Mouse (Mus musculus): ENCODE measurements around the gene Dscaml1. TPM values are rescaled to one million over a fixed set of nuclear protein-coding genes. Genes with fewer than 3 reads are reported as not detected.
A peak's percentile ranks its signal among the peaks of the same experiment; 100 is the strongest.

The Dscaml1 gene
- polyA plus RNA-seq, 1 experiment: 11.3 TPM

DNA sequence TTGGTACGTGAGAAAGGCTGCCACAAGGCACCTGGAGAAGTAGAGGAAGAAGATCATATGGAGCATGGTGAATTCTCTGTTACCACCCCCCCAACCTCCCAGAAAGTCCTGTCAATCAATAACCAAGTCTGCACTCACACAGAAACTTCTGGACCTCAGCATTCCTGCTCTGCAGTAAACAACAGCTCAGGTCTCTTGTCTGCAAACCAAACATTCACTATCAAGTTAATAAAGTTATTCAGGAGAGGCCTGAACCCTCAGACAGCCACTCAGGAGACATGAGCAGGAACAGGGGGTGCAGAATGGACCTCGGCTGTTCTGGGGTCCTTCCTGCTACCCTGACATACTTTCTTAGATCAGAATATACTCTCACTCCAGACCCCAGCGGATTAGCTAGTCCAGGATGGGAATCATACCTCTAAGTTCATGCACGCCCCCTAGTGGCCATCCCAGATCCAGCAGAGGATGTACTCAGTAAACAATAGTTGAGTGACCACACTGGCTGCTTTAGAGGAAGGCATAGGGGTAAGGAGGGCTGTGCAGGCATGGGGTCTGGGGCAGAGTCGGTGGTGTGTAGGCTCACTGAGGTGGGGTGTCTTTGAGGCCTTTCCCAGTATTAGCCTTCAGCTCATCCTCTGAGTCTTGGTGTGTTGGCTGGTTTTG, 12.8 kb upstream of the Dscaml1 start:
- H3K36me3 ChIP-seq (ENCODE audit: control insufficient read depth, insufficient read depth, low read length): no peaks in the 10 kb centered on the region
- 71% methylated on average over 5 of the region's 5 CpGs for WGBS
- H3K27me3 ChIP-seq (ENCODE audit: control insufficient read depth, insufficient read depth, low read length): no peaks in the 10 kb centered on the region
- no peak overlapping the region for H3K4me3 ChIP-seq (ENCODE audit: control insufficient read depth, insufficient read depth, low read length)
- no peak overlapping the region for H3K27ac ChIP-seq (ENCODE audit: control insufficient read depth, insufficient read depth, low read length)
- TF ChIP-seq POLR2A (IDR thresholded peaks at IDR 0.05; ENCODE audit: control insufficient read depth, extremely low read depth, insufficient read depth, low read length, poor library complexity) (no peak), CTCF (IDR thresholded peaks at IDR 0.05; ENCODE audit: borderline replicate concordance, control insufficient read depth, extremely low read depth, insufficient read depth, low read length, poor library complexity) (peak; percentile 73; the same call in 1 of the 2 replicates)
- H3K4me1 ChIP-seq (replicated peaks; ENCODE audit: control insufficient read depth, insufficient read depth, low read length): peaks cover 9% of the 10 kb centered on the region
- peak; percentile 45 for DNase-seq

DNA sequence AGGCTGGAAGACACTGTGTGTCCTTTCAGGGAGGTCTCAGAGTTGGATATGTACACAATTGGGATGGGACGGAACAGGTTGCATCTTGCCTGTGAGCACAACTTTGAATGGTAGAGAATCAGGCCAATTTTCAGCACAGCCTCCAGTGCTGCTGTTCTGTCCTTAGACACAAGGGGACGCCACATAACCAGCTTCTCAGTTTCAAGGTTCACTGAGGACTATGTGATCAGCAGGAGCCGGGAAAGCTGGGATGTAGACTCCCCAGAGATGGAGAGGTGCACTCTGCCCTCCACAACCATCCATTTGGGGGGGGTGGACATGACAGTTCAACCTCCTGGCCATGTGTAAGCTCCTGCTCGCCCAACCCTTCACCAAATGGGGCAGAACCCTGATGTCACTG, 10.5 kb upstream of the Dscaml1 start:
- Histone ChIP-seq H3K27ac (ENCODE audit: control insufficient read depth, insufficient read depth, low read length) (no peak overlapping the region), H3K27me3 (ENCODE audit: control insufficient read depth, insufficient read depth, low read length) (no peaks in the 10 kb centered on the region), H3K4me3 (ENCODE audit: control insufficient read depth, insufficient read depth, low read length) (no peak overlapping the region), H3K36me3 (ENCODE audit: control insufficient read depth, insufficient read depth, low read length) (no peaks in the 10 kb centered on the region), H3K4me1 (replicated peaks; ENCODE audit: control insufficient read depth, insufficient read depth, low read length) (peaks cover 9% of the 10 kb centered on the region)
- DNase-seq: peak; percentile 37
- TF ChIP-seq POLR2A (IDR thresholded peaks at IDR 0.05; ENCODE audit: control insufficient read depth, extremely low read depth, insufficient read depth, low read length, poor library complexity) (no peak), CTCF (IDR thresholded peaks at IDR 0.05; ENCODE audit: borderline replicate concordance, control insufficient read depth, extremely low read depth, insufficient read depth, low read length, poor library complexity) (no peak)
- WGBS: 61% methylated on average over 4 of the region's 4 CpGs

- Histone ChIP-seq H3K27ac (ENCODE audit: control insufficient read depth, insufficient read depth, low read length) (no peak overlapping the region), H3K36me3 (ENCODE audit: control insufficient read depth, insufficient read depth, low read length) (no peaks in the 10 kb centered on the region), H3K4me1 (replicated peaks; ENCODE audit: control insufficient read depth, insufficient read depth, low read length) (peaks cover 6% of the 10 kb centered on the region), H3K4me3 (ENCODE audit: control insufficient read depth, insufficient read depth, low read length) (peak overlapping the region; percentile 32), H3K27me3 (ENCODE audit: control insufficient read depth, insufficient read depth, low read length) (no peaks in the 10 kb centered on the region)
- WGBS: 6% methylated on average over 8 of the region's 8 CpGs
- peak; percentile 71 for DNase-seq
- no peak for TF ChIP-seq POLR2A (IDR thresholded peaks at IDR 0.05; ENCODE audit: control insufficient read depth, extremely low read depth, insufficient read depth, low read length, poor library complexity)
- no peak for TF ChIP-seq CTCF (IDR thresholded peaks at IDR 0.05; ENCODE audit: borderline replicate concordance, control insufficient read depth, extremely low read depth, insufficient read depth, low read length, poor library complexity)
Measured at GRCm38 (mm10) chr9:45417245-45417644, 9.2 kb upstream of the Dscaml1 start.

- no peaks in the 10 kb centered on the region for H3K36me3 ChIP-seq (ENCODE audit: control insufficient read depth, insufficient read depth, low read length)
- no peaks in the 10 kb centered on the region for H3K27me3 ChIP-seq (ENCODE audit: control insufficient read depth, insufficient read depth, low read length)
- 86% methylated on average over 8 of the region's 8 CpGs for WGBS
- TF ChIP-seq CTCF (IDR thresholded peaks at IDR 0.05; ENCODE audit: borderline replicate concordance, control insufficient read depth, extremely low read depth, insufficient read depth, low read length, poor library complexity) (no peak), POLR2A (IDR thresholded peaks at IDR 0.05; ENCODE audit: control insufficient read depth, extremely low read depth, insufficient read depth, low read length, poor library complexity) (no peak)
- no peak overlapping the region for H3K27ac ChIP-seq (ENCODE audit: control insufficient read depth, insufficient read depth, low read length)
- DNase-seq: no peak
- peaks cover 6% of the 10 kb centered on the region for H3K4me1 ChIP-seq (replicated peaks; ENCODE audit: control insufficient read depth, insufficient read depth, low read length)
- no peak overlapping the region for H3K4me3 ChIP-seq (ENCODE audit: control insufficient read depth, insufficient read depth, low read length)
Measured at GRCm38 (mm10) chr9:45418252-45418651, 8.2 kb upstream of the Dscaml1 start.

DNA sequence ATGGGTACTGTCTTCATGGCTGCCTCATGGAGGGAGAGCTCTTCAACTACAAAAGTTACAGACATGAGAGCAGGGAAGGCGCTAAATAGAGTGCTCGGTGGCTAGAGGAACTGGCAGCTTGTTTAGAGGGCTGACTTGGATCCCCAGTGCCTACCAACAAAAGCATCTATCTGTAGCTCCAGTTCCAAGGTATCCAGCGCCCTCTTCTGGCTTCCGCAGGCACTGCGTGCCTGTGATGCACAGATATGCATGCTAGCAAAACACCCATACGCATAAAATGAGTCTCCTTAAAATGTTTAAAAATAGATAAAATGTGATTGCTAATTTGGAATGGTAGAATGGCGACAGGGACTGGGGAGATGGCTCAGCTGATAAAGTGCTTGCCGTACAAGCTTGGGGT, 5.2 kb upstream of the Dscaml1 start:
- H3K27me3 ChIP-seq (ENCODE audit: control insufficient read depth, insufficient read depth, low read length): no peaks in the 10 kb centered on the region
- 80% methylated on average over 8 of the region's 8 CpGs for WGBS
- no peak for TF ChIP-seq CTCF (IDR thresholded peaks at IDR 0.05; ENCODE audit: borderline replicate concordance, control insufficient read depth, extremely low read depth, insufficient read depth, low read length, poor library complexity)
- TF ChIP-seq POLR2A (IDR thresholded peaks at IDR 0.05; ENCODE audit: control insufficient read depth, extremely low read depth, insufficient read depth, low read length, poor library complexity): no peak
- DNase-seq: peak; percentile 26
- H3K4me1 ChIP-seq (replicated peaks; ENCODE audit: control insufficient read depth, insufficient read depth, low read length): peaks cover 6% of the 10 kb centered on the region
- H3K4me3 ChIP-seq (ENCODE audit: control insufficient read depth, insufficient read depth, low read length): no peak overlapping the region
- no peak overlapping the region for H3K27ac ChIP-seq (ENCODE audit: control insufficient read depth, insufficient read depth, low read length)
- no peaks in the 10 kb centered on the region for H3K36me3 ChIP-seq (ENCODE audit: control insufficient read depth, insufficient read depth, low read length)

GRCm38 (mm10) chr9:45422761-45423298, 3.6 kb upstream of the Dscaml1 start:
- no peak overlapping the region for H3K4me3 ChIP-seq (ENCODE audit: control insufficient read depth, insufficient read depth, low read length)
- no peak overlapping the region for H3K27ac ChIP-seq (ENCODE audit: control insufficient read depth, insufficient read depth, low read length)
- WGBS: 90% methylated on average over 7 of the region's 7 CpGs
- TF ChIP-seq POLR2A (IDR thresholded peaks at IDR 0.05; ENCODE audit: control insufficient read depth, extremely low read depth, insufficient read depth, low read length, poor library complexity) (no peak), CTCF (IDR thresholded peaks at IDR 0.05; ENCODE audit: borderline replicate concordance, control insufficient read depth, extremely low read depth, insufficient read depth, low read length, poor library complexity) (no peak)
- H3K27me3 ChIP-seq (ENCODE audit: control insufficient read depth, insufficient read depth, low read length): no peaks in the 10 kb centered on the region
- no peaks in the 10 kb centered on the region for H3K4me1 ChIP-seq (replicated peaks; ENCODE audit: control insufficient read depth, insufficient read depth, low read length)
- no peak for DNase-seq
- no peaks in the 10 kb centered on the region for H3K36me3 ChIP-seq (ENCODE audit: control insufficient read depth, insufficient read depth, low read length)

Data from thymus, adult 2 months (tissue).